Mouse (Mus musculus) cerebellum, adult 2 months (tissue): Measurements from ENCODE around the gene Zc3hc1. TPM values are rescaled to one million over a fixed set of nuclear protein-coding genes. Genes with fewer than 3 reads are reported as not detected.

ENCODE experiments used
- DNase-seq, 2 experiments: peaks; one replicate each; pipeline ENCODE4 v3.0.0; 2021
- H3K27ac ChIP-seq: fragments of 200-500 bp; 2 replicates; pipeline ENCODE4 v1.5.1; 2012; ENCODE audit warnings: low read length, control low read depth, inconsistent platforms; ENCODE audit not compliant: insufficient read depth
- H3K27me3 ChIP-seq: fragments of 200-500 bp; 2 replicates; pipeline ENCODE4 v1.6.1; 2012; ENCODE audit warnings: inconsistent platforms, mild to moderate bottlenecking, low read length, moderate library complexity; ENCODE audit not compliant: control insufficient read depth, insufficient read depth
- H3K4me1 ChIP-seq: fragments of 200-500 bp; 2 replicates; pipeline ENCODE4 v1.6.1; 2011; ENCODE audit warnings: low read length; ENCODE audit not compliant: control insufficient read depth, insufficient read depth
- H3K4me3 ChIP-seq: fragments of 200-500 bp; replicated peaks from 2 replicates; pipeline ENCODE3; 2011; ENCODE audit warnings: mild to moderate bottlenecking, low read depth, low read length, control low read depth; ENCODE audit not compliant: insufficient read depth
- CTCF ChIP-seq: fragments of 200-500 bp; IDR thresholded peaks from 2 replicates; pipeline ENCODE4 v1.5.1; 2011; ENCODE audit warnings: low read depth, mild to moderate bottlenecking, control low read depth, low read length, moderate library complexity, borderline replicate concordance; ENCODE audit not compliant: insufficient read depth
- POLR2A ChIP-seq: fragments of 200-500 bp; IDR thresholded peaks from 2 replicates; pipeline ENCODE4 v1.6.1; 2011; ENCODE audit warnings: low read length, control low read depth, borderline replicate concordance; ENCODE audit not compliant: insufficient read depth
- WGBS: fragments of 180-500 bp; shearing (Covaris S2); methylation state at CpG from one replicate; pipeline ENCODE4 v1.1.7; 2018; 5-methylcytosine and 5-hydroxymethylcytosine counted together
- polyA plus RNA-seq: library from polyadenylated mRNA; depleted of rRNA; stranded (reverse); fragments of >200 nt; gene quantifications from 2 replicates; pipeline ENCODE4 v1.2.3, GENCODE M21; 2012; rRNA removed

Gene Zc3hc1
- 26.6 and 30.2 TPM in 2 replicates for polyA plus RNA-seq

DNA sequence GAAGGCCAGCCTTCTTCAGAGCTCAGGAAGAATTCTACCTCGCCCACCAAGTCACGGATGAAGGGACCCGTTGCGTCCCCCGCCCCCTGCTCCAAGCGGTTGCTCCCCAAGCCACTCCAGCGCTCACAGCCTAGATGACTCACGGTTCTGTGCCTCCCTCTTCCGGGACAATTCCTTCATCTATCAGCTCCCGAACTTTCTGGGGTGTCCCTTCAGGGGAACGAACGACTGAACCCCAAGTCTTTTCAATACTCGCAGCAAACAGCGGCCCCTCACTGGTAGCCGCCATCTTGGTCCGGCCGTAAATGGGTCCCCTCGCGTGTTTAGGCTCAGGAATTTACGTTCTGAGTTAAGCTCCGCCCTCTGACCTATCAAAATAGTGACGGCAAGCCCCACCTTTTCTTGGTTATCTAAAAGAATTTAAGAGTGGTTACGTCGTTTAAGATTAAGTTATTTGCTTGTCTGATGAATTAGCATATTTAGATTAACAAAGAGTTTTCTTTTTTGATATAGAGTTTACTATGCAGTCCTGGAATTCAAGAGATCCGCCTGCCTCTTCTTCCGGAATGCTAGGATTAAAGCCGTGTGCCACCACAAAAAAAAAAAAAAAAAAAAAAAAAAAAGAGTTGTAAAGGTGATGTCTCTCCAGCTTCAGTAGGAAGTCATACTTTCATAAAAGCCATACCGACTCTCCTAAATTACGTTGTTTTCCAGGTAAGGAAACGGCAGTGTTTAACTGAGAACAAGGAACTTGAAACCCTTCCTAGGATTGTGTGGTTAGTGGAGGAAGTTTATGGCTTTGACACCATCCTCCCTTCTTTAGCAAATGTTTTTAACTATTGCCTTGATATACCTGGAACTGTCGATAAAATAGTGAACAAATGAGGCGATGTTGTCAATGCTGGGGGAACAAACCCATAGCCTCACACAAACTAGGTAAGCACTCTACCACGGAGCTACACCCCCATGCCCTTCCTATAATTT, at the start of gene Zc3hc1:
Gene Zc3hc1 (minus strand): TSS at position 315 of the 984 bp plus-strand sequence.
- TF ChIP-seq CTCF, result no peak
- peak; percentile 86; the same call in 1 of the 2 replicates for TF ChIP-seq POLR2A
- 16% methylated on average over 33 of the region's 33 CpGs for WGBS
- Histone ChIP-seq H3K4me3 (peak within 1 kb of the TSS; percentile 89), H3K27ac (no peak within 1 kb of the TSS), H3K27me3 (no peaks in the 10 kb centered on the region; the same call in 1 of the 2 replicates), H3K4me1 (no peaks in the 10 kb centered on the region)
- peak; percentile 76 to 79 for DNase-seq

DNA sequence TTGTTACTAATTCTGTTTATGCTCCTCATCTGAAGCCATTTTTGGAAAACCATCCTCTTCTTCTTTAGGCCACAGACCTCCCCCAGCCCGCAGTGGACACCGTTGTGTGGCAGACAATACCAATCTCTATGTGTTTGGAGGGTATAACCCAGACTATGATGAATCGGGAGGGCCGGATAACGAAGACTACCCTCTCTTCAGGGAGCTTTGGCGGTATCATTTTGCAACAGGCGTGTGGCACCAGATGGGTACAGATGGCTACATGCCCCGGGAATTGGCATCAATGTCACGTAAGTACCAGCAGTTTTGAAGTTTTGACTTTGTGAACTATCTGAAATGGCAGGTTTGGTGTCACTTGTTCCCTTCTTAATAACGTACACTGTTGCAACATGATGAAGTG, 48.7 kb upstream of the Zc3hc1 start:
- no peak overlapping the region for H3K27ac ChIP-seq
- 36% methylated on average over 10 of the region's 10 CpGs for WGBS
- H3K27me3 ChIP-seq, result no peaks in the 10 kb centered on the region
- TF ChIP-seq CTCF (no peak), POLR2A (no peak)
- peaks cover 8% of the 10 kb centered on the region for H3K4me1 ChIP-seq
- no peak overlapping the region for H3K4me3 ChIP-seq
- DNase-seq, result no peak

DNA sequence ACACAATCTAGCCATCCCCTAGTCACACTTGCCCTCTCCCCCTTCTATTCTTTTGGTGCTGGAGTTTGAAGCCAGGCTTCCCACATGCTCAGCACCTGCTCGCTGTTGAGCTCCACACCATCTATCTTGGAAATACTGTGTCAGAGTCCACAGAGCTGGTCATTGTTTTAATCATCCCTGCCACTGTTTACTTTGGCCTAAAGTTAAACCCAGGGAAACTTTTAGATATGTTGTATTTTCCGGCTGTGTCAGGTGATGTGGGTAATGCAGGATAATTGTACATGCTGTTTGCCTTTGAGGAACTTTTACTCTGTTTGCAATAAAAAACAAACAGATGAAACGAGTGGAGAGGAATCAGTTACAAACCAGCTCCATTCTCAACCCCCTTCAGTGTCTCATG, 46.2 kb upstream of the Zc3hc1 start:
- TF ChIP-seq CTCF (no peak), POLR2A (no peak)
- WGBS, result 74% methylated on average over 3 of the region's 3 CpGs
- Histone ChIP-seq H3K27ac (no peak overlapping the region), H3K27me3 (no peaks in the 10 kb centered on the region), H3K4me1 (peaks cover 8% of the 10 kb centered on the region), H3K4me3 (no peak overlapping the region)
- DNase-seq, result no peak

DNA sequence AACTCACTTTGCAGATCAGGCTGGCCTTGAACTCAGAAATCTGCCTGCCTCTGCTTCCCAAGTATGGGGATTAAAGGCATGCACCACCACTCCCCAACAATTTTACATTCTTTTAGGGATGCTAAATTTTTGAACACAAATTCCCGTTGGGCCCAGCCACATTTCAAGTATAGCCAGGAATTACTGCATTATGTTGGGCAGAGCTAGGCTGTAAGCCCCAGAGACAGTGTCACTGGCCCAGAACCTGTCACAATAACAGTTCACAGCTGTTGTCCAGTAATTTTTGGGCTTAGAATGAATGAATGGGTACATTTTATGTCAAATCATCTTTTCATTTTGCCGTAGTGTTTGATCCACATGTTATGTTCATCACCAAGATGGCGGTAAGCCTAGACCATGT, 45.6 kb upstream of the Zc3hc1 start:
- no peak for TF ChIP-seq POLR2A
- TF ChIP-seq CTCF, result no peak
- Histone ChIP-seq H3K4me1 (peaks cover 12% of the 10 kb centered on the region; the same call in 1 of the 2 replicates), H3K27me3 (no peaks in the 10 kb centered on the region), H3K27ac (no peak overlapping the region), H3K4me3 (no peak overlapping the region)
- WGBS, result 83% methylated on average over 3 of the region's 3 CpGs
- DNase-seq, result no peak

DNA sequence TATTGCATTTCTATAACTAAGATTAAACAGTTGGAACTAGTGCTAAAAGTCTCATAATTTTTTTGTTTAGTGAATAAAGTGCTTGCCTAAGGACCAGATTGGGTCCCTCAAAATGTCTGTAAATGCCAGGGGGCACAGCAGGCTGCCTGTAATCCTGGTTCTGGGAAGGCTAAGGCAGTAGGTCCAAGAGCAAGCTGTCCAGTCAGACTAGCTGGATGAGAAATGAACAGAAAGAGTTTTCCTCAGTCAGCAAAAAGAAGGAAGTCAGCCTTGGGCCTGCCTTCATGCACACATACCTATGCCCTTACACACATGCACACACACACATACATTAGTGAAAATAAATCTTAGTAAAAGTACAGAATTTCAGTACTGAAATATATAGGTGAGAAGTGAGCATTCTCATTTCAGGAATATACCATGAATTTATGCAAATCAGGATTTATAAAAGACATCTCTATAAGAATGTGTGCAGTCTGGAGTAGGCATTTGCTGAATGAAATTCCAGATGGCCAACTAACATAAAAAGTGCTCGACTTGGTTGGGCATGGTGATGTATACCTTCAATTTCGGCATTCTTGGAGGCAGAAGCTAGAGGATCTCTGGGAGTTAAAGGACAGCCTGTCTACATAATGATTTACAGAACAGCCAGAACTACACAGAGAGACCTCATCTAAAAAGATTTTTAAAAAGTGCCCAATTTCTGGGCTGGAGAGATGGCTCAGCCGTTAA, 41.8 kb upstream of the Zc3hc1 start:
- 54% methylated on average over 3 of the region's 3 CpGs for WGBS

DNA sequence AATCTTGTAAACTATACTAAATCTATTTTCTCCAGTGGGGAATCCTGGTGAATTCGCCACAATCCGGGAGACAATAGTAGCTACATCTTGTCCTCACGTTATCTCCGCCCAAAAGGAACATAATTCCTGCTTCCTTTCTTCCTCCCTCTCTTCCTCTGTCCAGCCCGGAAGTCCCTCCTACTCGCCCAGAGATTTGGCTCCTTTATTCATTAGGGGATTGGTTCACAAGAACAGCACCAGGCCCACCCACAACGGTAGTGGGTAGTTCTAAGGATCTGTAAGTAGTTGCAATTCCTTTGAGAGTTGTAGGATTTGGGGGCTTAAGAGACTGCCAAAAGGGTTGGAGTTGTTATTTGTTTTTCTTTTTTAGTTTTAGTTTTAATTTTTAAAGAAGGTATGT, 26.0 kb upstream of the Zc3hc1 start:
- no peak for TF ChIP-seq CTCF
- no peak for TF ChIP-seq POLR2A
- no peak overlapping the region for H3K4me3 ChIP-seq
- no peaks in the 10 kb centered on the region for H3K27me3 ChIP-seq
- peaks cover 2% of the 10 kb centered on the region; the same call in 1 of the 2 replicates for H3K4me1 ChIP-seq
- WGBS, result 87% methylated on average over 7 of the region's 7 CpGs
- no peak for DNase-seq
- no peak overlapping the region for H3K27ac ChIP-seq

More for the DNA sequence above, 41.8 kb upstream of the Zc3hc1 start:
- TF ChIP-seq CTCF (no peak), POLR2A (no peak)
- Histone ChIP-seq H3K4me3 (no peak overlapping the region), H3K4me1 (peaks cover 10% of the 10 kb centered on the region; the same call in 1 of the 2 replicates), H3K27ac (no peak overlapping the region), H3K27me3 (no peaks in the 10 kb centered on the region)
- DNase-seq, result peak; percentile 33 to 62

DNA sequence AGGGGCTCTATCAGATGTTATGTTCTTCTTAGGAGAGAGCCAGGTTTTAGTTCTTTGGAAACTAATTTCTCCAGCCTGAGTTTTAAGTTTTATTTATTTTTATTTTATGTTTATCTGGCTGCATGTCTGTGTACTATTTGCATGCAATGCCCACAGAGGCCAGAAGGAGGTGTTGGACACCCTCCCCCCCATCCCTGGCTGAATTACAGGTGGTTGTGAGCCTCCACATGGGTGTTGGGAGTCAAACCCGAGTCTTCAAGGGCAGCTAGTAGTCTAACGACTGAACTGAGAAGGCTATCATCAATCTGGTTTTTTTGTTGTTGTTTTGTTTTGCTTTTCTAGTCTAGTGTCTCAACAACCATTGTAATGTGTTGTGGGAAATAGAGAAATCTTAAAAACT, 25.3 kb upstream of the Zc3hc1 start:
- TF ChIP-seq POLR2A (no peak), CTCF (no peak)
- H3K27me3 ChIP-seq, result no peaks in the 10 kb centered on the region
- H3K27ac ChIP-seq, result no peak overlapping the region
- no peak overlapping the region for H3K4me3 ChIP-seq
- 94% methylated on average over 2 of the region's 2 CpGs for WGBS
- DNase-seq, result no peak
- peaks cover 2% of the 10 kb centered on the region; the same call in 1 of the 2 replicates for H3K4me1 ChIP-seq

DNA sequence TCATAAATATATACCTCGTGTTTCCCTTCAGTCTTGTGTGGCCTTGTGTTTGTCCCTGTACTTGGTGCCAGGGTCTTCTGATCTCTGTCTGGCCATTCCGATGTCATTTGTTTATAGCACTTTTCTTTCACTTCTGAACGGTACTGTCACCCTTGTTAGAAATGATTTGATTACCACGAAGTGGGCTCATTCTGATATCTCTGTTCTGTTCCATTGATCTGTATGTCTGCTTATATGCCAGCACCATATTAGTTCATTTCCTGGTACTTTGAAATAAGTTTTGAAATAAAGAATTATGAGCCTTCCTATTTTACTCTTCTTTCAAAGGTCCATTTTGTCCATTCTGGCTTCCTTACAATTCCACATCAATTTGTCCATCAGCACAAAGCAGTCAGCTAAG, 20.5 kb upstream of the Zc3hc1 start:
- 65% methylated on average over 4 of the region's 4 CpGs for WGBS
- no peak for DNase-seq
- Histone ChIP-seq H3K4me1 (peaks cover 2% of the 10 kb centered on the region; the same call in 1 of the 2 replicates), H3K27ac (no peak overlapping the region), H3K27me3 (no peaks in the 10 kb centered on the region), H3K4me3 (no peak overlapping the region)
- TF ChIP-seq POLR2A (no peak), CTCF (no peak)
